In genomic region chr5:107853807-107854206, GRCm38 (mm10) we compare ENCODE assay signal across 9 mouse cellular contexts. TPM values are rescaled to one million over a fixed set of nuclear protein-coding genes. Genes with fewer than 3 reads are reported as not detected.
A peak's percentile ranks its signal among the peaks of the same experiment; 100 is the strongest.
DNase-seq lines count a peak whose midpoint lies in the region; ATAC-seq and TF ChIP-seq lines count a peak whose summit lies in the region.
"Had no signal": no experiment of that assay in that cellular context is flagged by ENCODE, and none has a peak within 500 bp of the region (broad histone marks: within the 10 kb centered on the region; RNA-seq: fewer than 3 reads in every experiment).

No protein-coding gene starts in this region.

- H3K9ac ChIP-seq in intestine, embryonic 14.5 days (ENCODE audit: low read length), result no peak overlapping the region
- H3K9ac ChIP-seq in intestine, postnatal 0 days (ENCODE audit: low read depth, low read length), result no peak overlapping the region

- no peaks in the 10 kb centered on the region for H3K36me3 ChIP-seq in intestine, embryonic 14.5 days (ENCODE audit: control insufficient read depth, insufficient read depth, low read length)
- no peaks in the 10 kb centered on the region for H3K36me3 ChIP-seq in intestine, postnatal 0 days (ENCODE audit: control insufficient read depth, insufficient read depth)

- no peak overlapping the region for H3K4me3 ChIP-seq in intestine, embryonic 14.5 days (ENCODE audit: low read depth, low read length)
- H3K4me3 ChIP-seq in intestine, postnatal 0 days (ENCODE audit: low read depth, low read length), result no peak overlapping the region
- H3K4me3 ChIP-seq: myocyte had no signal

- no peak for ATAC-seq in intestine, embryonic 14.5 days (replicated peaks; ENCODE audit: low FRiP score, low TSS enrichment, low read depth)
- no peak for ATAC-seq in intestine, postnatal 0 days
- peak; percentile 63; the same call in 1 of the 2 replicates for ATAC-seq in megakaryocyte-erythroid progenitor cell, adult 5-6 weeks (replicated peaks; ENCODE audit: low FRiP score, low TSS enrichment, poor library complexity, severe bottlenecking)

- peak overlapping the region; percentile 59 for H3K27ac ChIP-seq in intestine, embryonic 14.5 days (ENCODE audit: low read depth)
- H3K27ac ChIP-seq in intestine, postnatal 0 days (ENCODE audit: low read depth, low read length), result no peak overlapping the region

- peak; percentile 55 for DNase-seq in intestine, embryonic 14.5 days (ENCODE audit: low spot score)
- peak; percentile 98 for DNase-seq in heart, adult 11 months
- DNase-seq in kidney, postnatal 10 days, result peak; percentile 73
- no peak for DNase-seq in thymus, postnatal 36 days
- DNase-seq in left cerebral cortex, adult 11 months (ENCODE audit: low spot score), result no peak
- no peak for DNase-seq in spleen, postnatal 10 days (ENCODE audit: low spot score in 2 of 2)

- H3K27me3 ChIP-seq in intestine, embryonic 14.5 days (replicated peaks; ENCODE audit: control insufficient read depth, insufficient read depth, low read length), result no peaks in the 10 kb centered on the region
- no peaks in the 10 kb centered on the region for H3K27me3 ChIP-seq in intestine, postnatal 0 days (replicated peaks; ENCODE audit: control insufficient read depth, insufficient read depth, low read length)

- no peak for TF ChIP-seq CTCF in intestine, postnatal 0 days (IDR thresholded peaks at IDR 0.05; ENCODE audit: low read depth)

- H3K9me3 ChIP-seq in intestine, embryonic 14.5 days (ENCODE audit: control insufficient read depth, low read length), result peaks cover 6% of the 10 kb centered on the region; the same call in 1 of the 2 replicates
- no peaks in the 10 kb centered on the region for H3K9me3 ChIP-seq in intestine, postnatal 0 days (ENCODE audit: control insufficient read depth)

- H3K4me1 ChIP-seq in intestine, embryonic 14.5 days (replicated peaks; ENCODE audit: control insufficient read depth, insufficient read depth, low read length), result peaks cover 16% of the 10 kb centered on the region
- H3K4me1 ChIP-seq in intestine, postnatal 0 days (replicated peaks; ENCODE audit: control insufficient read depth, insufficient read depth, low read length), result no peaks in the 10 kb centered on the region; the same call in 1 of the 2 replicates

- no peak overlapping the region for H3K4me2 ChIP-seq in intestine, embryonic 14.5 days (ENCODE audit: low read length)
- no peak overlapping the region for H3K4me2 ChIP-seq in intestine, postnatal 0 days (replicated peaks; ENCODE audit: low read depth)

- 36% methylated on average over 6 of the region's 6 CpGs for WGBS in intestine, embryonic 14.5 days
- WGBS in intestine, postnatal 0 days, result 40% methylated on average over 6 of the region's 6 CpGs

RNA-seq across cellular contexts. Expression of gene Evi5, which starts 21.1 kb away (rescaled TPM):
- 63.6 and 69.7 TPM in 2 replicates for polyA plus RNA-seq in intestine, embryonic 14.5 days (2014; fragmentation: Nextera tagmentation; extraction: Ambion mirVana)
- polyA plus RNA-seq in intestine, postnatal 0 days (2015; fragmentation: Nextera tagmentation; extraction: Ambion mirVana), result 39.7 and 41.6 TPM in 2 replicates
- 24.7 and 26.1 TPM in 2 replicates for total RNA-seq in megakaryocyte-erythroid progenitor cell, adult 5-6 weeks (2014; fragmentation: Nextera tagmentation)
- 14.4 and 20.7 TPM in 2 replicates for total RNA-seq in megakaryocyte-erythroid progenitor cell, adult 5-6 weeks (2017)

RNA-seq across cellular contexts. Expression of gene Ube2d2b, which starts 23.9 kb away (rescaled TPM):
- 0.14 and 0.38 TPM in 2 replicates for polyA plus RNA-seq in intestine, embryonic 14.5 days (2014; fragmentation: Nextera tagmentation; extraction: Ambion mirVana)
- polyA plus RNA-seq in intestine, postnatal 0 days (2015; fragmentation: Nextera tagmentation; extraction: Ambion mirVana), result 0.09 TPM in 1 of 2 replicates, not detected in the other
- not detected in 2 replicates for total RNA-seq in megakaryocyte-erythroid progenitor cell, adult 5-6 weeks (2014; fragmentation: Nextera tagmentation)
- total RNA-seq in megakaryocyte-erythroid progenitor cell, adult 5-6 weeks (2017), result not detected in 2 replicates

RNA-seq across cellular contexts. Expression of gene Rpl5, which starts 46.5 kb away (rescaled TPM):
- polyA plus RNA-seq in intestine, embryonic 14.5 days (2014; fragmentation: Nextera tagmentation; extraction: Ambion mirVana), result 74.8 and 83.7 TPM in 2 replicates
- 26.7 and 29.1 TPM in 2 replicates for polyA plus RNA-seq in intestine, postnatal 0 days (2015; fragmentation: Nextera tagmentation; extraction: Ambion mirVana)
- 494 and 673 TPM in 2 replicates for total RNA-seq in megakaryocyte-erythroid progenitor cell, adult 5-6 weeks (2014; fragmentation: Nextera tagmentation)
- total RNA-seq in megakaryocyte-erythroid progenitor cell, adult 5-6 weeks (2017), result 307 and 371 TPM in 2 replicates

Comparison
In these comparisons a context has a peak if more than half of its experiments do, and no peak if none do; other contexts are left out.
1. DNase-seq: peak in intestine, embryonic 14.5 days (single experiment), heart, adult 11 months (single experiment) and kidney, postnatal 10 days (single experiment); none in thymus, postnatal 36 days (0 of 2), left cerebral cortex, adult 11 months (single experiment) and spleen, postnatal 10 days (0 of 2).